In the genomic region with DNA sequence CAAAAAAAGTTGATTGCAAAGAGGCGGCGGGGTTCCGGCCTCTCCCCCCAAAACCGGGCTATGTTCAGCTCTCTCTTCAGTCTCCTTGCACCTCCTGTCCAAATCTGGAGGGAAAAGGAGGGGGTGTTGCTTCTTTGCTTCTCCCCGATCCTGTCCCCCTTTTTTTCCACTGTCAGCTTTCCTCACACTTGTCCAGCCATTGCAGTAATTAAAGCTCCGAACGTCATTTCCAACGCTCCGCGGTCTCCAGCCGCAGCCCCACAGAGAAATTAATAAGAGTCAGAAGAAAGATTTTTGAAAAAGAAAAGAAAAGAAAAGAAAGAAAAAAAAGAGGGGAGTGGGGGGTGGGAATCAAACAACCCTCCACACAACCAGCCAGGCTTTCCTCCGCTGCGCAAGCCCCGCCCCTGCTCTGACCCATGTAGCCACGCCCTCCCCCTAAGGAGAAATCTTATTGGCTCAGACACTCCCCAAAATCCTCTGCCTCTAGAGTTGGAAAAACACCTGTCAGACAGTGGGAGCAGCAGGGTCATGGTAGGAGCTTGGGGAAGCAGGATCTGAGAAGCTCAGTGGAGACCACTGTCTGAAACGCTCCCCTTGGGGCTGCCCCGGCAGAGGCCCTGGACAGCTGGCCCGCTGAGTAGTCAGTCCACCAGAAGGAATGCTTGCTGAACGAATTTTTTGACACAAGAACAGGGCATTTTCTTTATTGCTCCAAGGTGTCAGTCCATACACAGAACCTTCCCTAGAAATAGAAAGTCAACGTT, we compare ENCODE assay signal across 8 mouse cellular contexts. TPM values are rescaled to one million over a fixed set of nuclear protein-coding genes. Genes with fewer than 3 reads are reported as not detected.
DNase-seq lines count a peak whose midpoint lies in the region; ATAC-seq and TF ChIP-seq lines count a peak whose summit lies in the region.

No protein-coding gene starts in this region.

- ATAC-seq in embryonic facial prominence, embryonic 12.5 days (ENCODE audit: insufficient number of reproducible peaks, insufficient read depth, low FRiP score, low TSS enrichment), result peak; percentile 65; the same call in 1 of the 2 replicates

- peaks cover 48% of the 10 kb centered on the region for H3K27me3 ChIP-seq in embryonic facial prominence, embryonic 12.5 days

- no peaks in the 10 kb centered on the region for H3K9me3 ChIP-seq in embryonic facial prominence, embryonic 12.5 days

- H3K9ac ChIP-seq in embryonic facial prominence, embryonic 12.5 days, result 0 out of 2 replicates have a peak overlapping the region, but pooled peaks have one; percentile 34

- no peaks in the 10 kb centered on the region for H3K36me3 ChIP-seq in embryonic facial prominence, embryonic 12.5 days

- no peak for TF ChIP-seq CTCF in olfactory bulb, adult 2 months (IDR thresholded peaks at IDR 0.05; ENCODE audit: insufficient read depth, low read depth, low read length)

- peak overlapping the region; percentile 93 for H3K4me2 ChIP-seq in embryonic facial prominence, embryonic 12.5 days (replicated peaks)

- WGBS in embryonic facial prominence, embryonic 12.5 days, result 6% methylated on average over 20 of the region's 20 CpGs
- 9% methylated on average over 20 of the region's 20 CpGs for WGBS in olfactory bulb, adult 2 months

- H3K4me1 ChIP-seq in embryonic facial prominence, embryonic 12.5 days, result no peaks in the 10 kb centered on the region; the same call in 1 of the 2 replicates
- H3K4me1 ChIP-seq in olfactory bulb, adult 2 months (ENCODE audit: control insufficient read depth, insufficient read depth, low read length), result no peaks in the 10 kb centered on the region

- intact Hi-C loops in heart, postnatal 36 days (cut with DNase I), result loop anchor here (5.0 to 10.0 kb wide), 4 partner anchors 134 to 606 kb away; no protein-coding TSS in a partner anchor

- H3K27ac ChIP-seq in embryonic facial prominence, embryonic 12.5 days, result no peak overlapping the region
- H3K27ac ChIP-seq in olfactory bulb, adult 2 months (ENCODE audit: insufficient read depth, low read depth, low read length), result 0 out of 2 replicates have a peak overlapping the region, but pooled peaks have one; percentile 17

- peak; percentile 12 for DNase-seq in thymus, postnatal 4 days
- DNase-seq in thymus, adult 18-20 months, result no peak
- DNase-seq in heart, postnatal 36 days, result peak; percentile 24 to 40
- DNase-seq in layer of hippocampus, adult 18-20 months (ENCODE audit: low spot score in 2 of 2), result peak; percentile 9 to 37
- DNase-seq in lung, adult 18-20 months, result peak; percentile 55 to 59
- no peak for DNase-seq in natural killer cell, adult 2 months (ENCODE audit: low spot score in 2 of 2)

- peak overlapping the region; percentile 53 for H3K4me3 ChIP-seq in embryonic facial prominence, embryonic 12.5 days
- H3K4me3 ChIP-seq in olfactory bulb, adult 2 months (ENCODE audit: insufficient read depth, low read depth, low read length), result peak overlapping the region; percentile 67

- TF ChIP-seq POLR2A in olfactory bulb, adult 2 months (IDR thresholded peaks at IDR 0.05; ENCODE audit: insufficient read depth, low read depth, low read length), result no peak

RNA-seq across cellular contexts. Expression of gene Erbb4, which starts 0.5 kb away (rescaled TPM):
- polyA plus RNA-seq in embryonic facial prominence, embryonic 12.5 days (2016; fragmentation: Nextera tagmentation; extraction: Ambion mirVana), result 0.95 and 1.3 TPM in 2 replicates
- total RNA-seq in heart, postnatal 36 days (2021), result 10 to 100 TPM; 13.7 to 13.9 TPM
- total RNA-seq in layer of hippocampus, adult 18-20 months (2021), result 10 to 100 TPM; 43.4 to 48.2 TPM
- not detected in 2 replicates for polyA plus RNA-seq in olfactory bulb, adult 2 months (2012; ENCODE audit: insufficient read depth, insufficient read length, low replicate concordance, missing spikeins)

Comparison
In these comparisons a context has a peak if more than half of its experiments do, and no peak if none do; other contexts are left out.
1. DNase-seq: peak in thymus, postnatal 4 days (single experiment), heart, postnatal 36 days (2 of 2), layer of hippocampus, adult 18-20 months (2 of 2) and lung, adult 18-20 months (2 of 2); none in thymus, adult 18-20 months (0 of 2) and natural killer cell, adult 2 months (0 of 2).